Mouse (Mus musculus): ENCODE results near the gene Nufip1.
"Not testable (repeated sequence)": the region's sequence is repeated elsewhere in the genome, so short reads cannot be mapped to it uniquely, and the experiment has no call there.

The Nufip1 gene

GRCm38 (mm10) chr14:76145248-76145647 lies 34.6 kb downstream of the Nufip1 start:
- no peak for DNase-seq (ENCODE audit: low read depth, low spot score)

GRCm38 (mm10) chr14:76145868-76146267 lies 35.2 kb downstream of the Nufip1 start:
- DNase-seq (ENCODE audit: low read depth, low spot score) = no peak

GRCm38 (mm10) chr14:76147061-76147460 lies 36.4 kb downstream of the Nufip1 start:
- DNase-seq (ENCODE audit: low read depth, low spot score) = no peak

- no peak for DNase-seq (ENCODE audit: low read depth, low spot score)
Measured at GRCm38 (mm10) chr14:76148294-76148693, 37.6 kb downstream of the Nufip1 start.

GRCm38 (mm10) chr14:76149531-76150179 lies 39.0 kb downstream of the Nufip1 start:
- DNase-seq (ENCODE audit: low read depth, low spot score) = peak; percentile 53

GRCm38 (mm10) chr14:76150499-76150898 lies 39.8 kb downstream of the Nufip1 start:
- DNase-seq (ENCODE audit: low read depth, low spot score) = no peak

GRCm38 (mm10) chr14:76151011-76151410 lies 40.3 kb downstream of the Nufip1 start:
- no peak for DNase-seq (ENCODE audit: low read depth, low spot score)

DNA sequence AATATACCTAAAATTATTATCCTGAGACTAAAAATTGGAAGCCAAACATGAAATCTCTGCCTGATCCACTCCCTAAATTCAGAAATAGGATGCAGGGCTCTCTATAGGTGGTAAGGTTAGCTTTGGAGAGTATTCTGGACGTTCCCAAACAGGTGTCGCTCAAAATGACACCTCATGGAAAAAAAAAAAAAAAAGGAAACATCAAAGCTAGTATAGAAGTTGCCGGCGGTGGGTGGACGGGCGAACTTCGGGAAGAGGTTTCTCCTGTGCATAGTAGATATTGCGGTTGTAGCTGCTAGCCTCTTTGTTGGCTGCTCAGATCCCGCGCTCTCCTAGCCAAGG lies 41.1 kb downstream of the Nufip1 start:
- no peak for DNase-seq (ENCODE audit: low read depth, low spot score)

- peak; percentile 98 for DNase-seq (ENCODE audit: low read depth, low spot score)
Measured at GRCm38 (mm10) chr14:76152162-76153002, 41.7 kb downstream of the Nufip1 start.

- DNase-seq (ENCODE audit: low read depth, low spot score) = peak; percentile 51
Measured at GRCm38 (mm10) chr14:76153003-76153675, 42.4 kb downstream of the Nufip1 start.

DNA sequence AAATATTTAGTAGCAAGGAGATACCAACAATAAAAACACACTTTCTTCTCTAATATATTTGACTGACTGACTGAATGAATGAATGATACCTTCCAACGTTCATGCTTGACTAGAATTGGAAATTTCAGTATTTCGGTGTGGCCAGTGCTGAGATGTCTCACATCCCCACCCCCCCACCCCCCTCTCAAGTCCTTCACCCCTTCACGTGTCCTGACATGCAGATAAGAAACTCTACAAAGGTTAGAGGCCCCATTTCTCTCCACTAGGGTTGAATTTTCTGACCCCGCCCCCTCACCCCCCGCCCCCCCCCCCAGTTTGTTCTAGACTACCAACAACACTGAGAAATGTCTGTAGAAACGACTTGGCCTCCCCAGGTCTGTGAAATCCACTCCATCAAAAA lies 43.1 kb downstream of the Nufip1 start:
- no peak for DNase-seq (ENCODE audit: low read depth, low spot score)

DNA sequence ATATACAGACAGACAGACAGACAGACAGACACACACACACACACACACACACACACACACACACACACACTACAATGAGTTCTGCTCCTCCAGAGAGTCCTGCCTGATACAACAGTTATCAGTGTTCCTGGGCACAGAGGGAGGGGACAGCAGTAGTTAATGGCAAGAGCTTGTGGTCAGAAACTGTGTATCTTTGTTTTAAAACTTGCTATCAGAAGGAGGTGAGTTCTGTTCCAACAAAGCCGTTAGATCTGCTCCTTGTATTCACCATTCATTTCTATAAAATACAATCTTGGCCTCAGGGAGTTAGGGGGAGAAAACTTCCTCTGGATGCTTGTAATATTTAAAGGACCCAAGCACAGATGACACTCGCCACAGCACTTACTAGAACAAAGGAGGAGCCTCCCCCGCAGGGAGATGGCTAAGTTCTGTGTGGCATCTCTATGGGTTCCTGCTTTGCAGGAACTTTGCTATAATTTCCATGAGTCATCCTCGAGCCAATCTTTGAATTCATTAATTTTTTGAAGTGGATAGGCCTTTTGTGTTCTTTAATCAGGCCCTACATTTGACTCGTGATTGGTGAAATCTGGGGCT lies 47.6 kb downstream of the Nufip1 start:
- no peak for DNase-seq (ENCODE audit: low read depth, low spot score)

- not testable (repeated sequence) for DNase-seq (ENCODE audit: low read depth, low spot score)
Measured at GRCm38 (mm10) chr14:76160580-76160979, 49.9 kb downstream of the Nufip1 start.

DNA sequence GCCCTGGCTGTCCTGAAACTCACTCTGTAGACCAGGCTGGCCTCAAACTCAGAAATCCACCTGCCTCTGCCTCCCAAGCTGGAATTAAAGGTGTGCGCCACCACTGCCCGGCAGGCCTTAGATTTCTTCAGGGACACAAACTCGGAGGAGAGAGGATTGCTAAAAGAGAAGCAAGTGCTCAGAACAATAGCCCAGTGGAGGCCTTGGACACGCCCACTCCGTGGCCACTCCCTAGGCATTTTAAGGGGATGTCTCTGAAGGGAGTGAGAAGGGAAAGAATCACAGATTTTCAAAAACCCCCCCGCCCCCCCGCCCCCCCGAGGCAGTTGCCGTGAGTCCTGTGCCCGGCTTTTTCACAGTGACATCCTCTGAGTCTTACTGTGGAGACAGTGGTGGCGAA lies 53.5 kb downstream of the Nufip1 start:
- DNase-seq (ENCODE audit: low read depth, low spot score) = no peak

DNA sequence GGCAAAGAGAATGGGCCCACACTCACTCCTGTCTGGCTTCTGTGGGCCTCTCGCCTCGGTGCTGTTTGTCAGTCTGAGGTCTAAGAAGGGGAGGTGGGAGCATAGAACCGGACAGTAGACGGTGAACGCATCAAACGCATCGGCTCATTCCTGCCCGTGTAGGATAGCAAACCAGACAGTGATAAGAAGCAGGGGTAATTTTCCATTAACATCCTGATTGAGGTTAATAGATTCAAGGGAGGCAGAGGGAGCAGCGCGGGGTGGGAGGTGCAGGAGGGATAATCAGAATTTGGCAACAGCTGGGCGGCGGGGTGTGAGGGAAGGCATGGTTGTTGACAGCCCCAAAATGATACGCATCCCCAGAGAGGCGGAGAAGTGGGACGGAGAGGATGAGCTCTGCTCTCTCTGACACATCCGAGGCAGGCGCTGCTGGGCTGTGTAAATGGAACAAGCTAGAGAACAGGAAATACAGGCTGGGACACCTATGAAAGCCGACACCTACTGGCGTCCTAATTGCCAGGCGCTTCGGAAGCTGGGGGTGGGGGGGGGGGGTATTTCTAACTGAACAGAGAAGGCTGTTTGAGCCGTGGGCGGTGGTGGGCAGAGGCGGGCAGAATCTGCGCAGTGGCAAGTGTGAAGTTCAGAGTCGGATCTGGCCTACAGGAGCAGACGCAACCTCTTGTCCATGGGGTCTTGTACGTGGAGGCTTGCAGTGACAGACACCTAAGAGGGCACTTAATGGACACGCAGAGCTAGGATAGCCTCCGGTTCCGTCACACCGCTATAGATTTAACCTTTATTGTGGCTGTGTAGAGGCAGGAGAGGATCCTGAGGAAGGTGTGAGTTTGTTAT lies 54.4 kb downstream of the Nufip1 start:
- DNase-seq (ENCODE audit: low read depth, low spot score) = peak; percentile 21

GRCm38 (mm10) chr14:76169876-76170466 lies 59.3 kb downstream of the Nufip1 start:
- DNase-seq (ENCODE audit: low read depth, low spot score) = no peak

- DNase-seq (ENCODE audit: low read depth, low spot score) = no peak
Measured at GRCm38 (mm10) chr14:76171285-76171684, 60.6 kb downstream of the Nufip1 start.

DNA sequence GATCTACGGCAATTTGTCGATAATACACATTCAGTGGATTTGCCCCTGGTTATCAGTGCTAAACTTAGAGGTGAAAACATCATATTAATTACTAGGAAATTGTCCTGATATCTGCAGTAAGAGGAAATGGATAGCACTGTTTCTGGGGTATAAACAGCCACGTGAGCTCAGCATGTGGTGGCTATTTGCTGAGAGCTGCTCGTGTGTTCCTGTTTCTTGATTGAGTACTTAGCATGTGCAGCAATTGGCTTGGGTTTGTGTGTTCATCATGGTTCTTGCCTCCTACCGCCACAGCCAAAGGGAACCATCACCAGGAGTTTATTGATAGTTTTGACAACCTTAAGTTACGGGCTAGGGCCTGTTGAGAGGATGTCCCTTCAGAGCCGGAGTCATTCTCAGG lies 63.6 kb downstream of the Nufip1 start:
- DNase-seq (ENCODE audit: low read depth, low spot score) = no peak

DNA sequence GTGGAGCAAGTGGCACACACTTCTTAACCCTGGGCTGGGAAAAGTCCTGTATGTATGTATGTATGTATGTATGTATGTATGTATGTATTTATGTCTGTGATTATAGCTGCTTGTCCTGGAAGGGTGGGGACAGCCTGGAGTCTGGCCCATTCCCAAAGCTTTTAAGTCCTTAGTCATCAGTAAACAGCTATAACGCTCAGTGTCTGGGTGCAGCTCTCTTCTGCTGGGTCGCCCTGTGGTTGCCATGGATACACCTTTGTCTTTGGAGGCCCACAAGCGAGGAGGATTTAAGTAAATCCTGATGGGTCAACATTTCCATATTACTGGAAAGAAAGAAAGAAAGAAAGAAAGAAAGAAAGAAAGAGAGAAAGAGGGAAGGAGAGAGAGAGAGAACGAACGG lies 65.1 kb downstream of the Nufip1 start:
- peak; percentile 40 for DNase-seq (ENCODE audit: low read depth, low spot score)

- no peak for DNase-seq (ENCODE audit: low read depth, low spot score)
Measured at GRCm38 (mm10) chr14:76177230-76177629, 66.5 kb downstream of the Nufip1 start.

DNA sequence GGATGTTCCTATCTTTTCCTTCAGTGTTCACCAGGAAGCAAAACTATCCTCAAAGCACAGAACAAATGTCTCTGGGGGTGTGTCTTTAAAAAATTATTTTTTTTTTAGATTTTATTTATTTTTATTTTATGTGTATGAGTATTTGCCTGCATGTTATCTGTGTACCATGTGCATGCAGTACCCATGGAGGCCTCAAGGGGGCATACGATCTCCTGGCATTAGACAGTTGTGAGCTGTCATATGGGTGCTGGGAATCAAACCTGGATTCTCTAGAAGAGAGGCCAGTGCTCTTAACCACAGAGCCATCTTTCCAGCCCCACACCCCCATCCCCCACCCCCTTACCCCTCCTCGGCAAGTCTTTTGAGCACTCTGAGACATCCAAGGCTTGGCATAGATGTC lies 67.8 kb downstream of the Nufip1 start:
- DNase-seq (ENCODE audit: low read depth, low spot score) = no peak
